Mouse (Mus musculus) megakaryocyte, embryonic 14.5 days (primary cell): ENCODE results near the gene Cerk. TPM values are rescaled to one million over a fixed set of nuclear protein-coding genes. Genes with fewer than 3 reads are reported as not detected.
A peak's percentile ranks its signal among the peaks of the same experiment; 100 is the strongest.

Source experiments
- H3K27me3 ChIP-seq: replicated peaks from 2 replicates; pipeline ENCODE3; 2012; ENCODE audit warnings: inconsistent platforms
- H3K36me3 ChIP-seq: replicated peaks from 2 replicates; pipeline ENCODE3; 2012; ENCODE audit warnings: low read length, inconsistent platforms, mixed read lengths
- H3K4me1 ChIP-seq: 2 replicates; pipeline ENCODE4 v1.6.1; 2012; ENCODE audit warnings: inconsistent platforms
- H3K4me3 ChIP-seq: replicated peaks from 2 replicates; pipeline ENCODE3; 2012; ENCODE audit warnings: moderate library complexity, mild to moderate bottlenecking, inconsistent platforms
- H3K9me3 ChIP-seq: 2 replicates; pipeline ENCODE4 v1.6.1; 2012; ENCODE audit warnings: inconsistent platforms
- FLI1 ChIP-seq: IDR thresholded peaks from 2 replicates; pipeline ENCODE4 v1.6.1; 2012; ENCODE audit warnings: low read length, inconsistent platforms, mixed read lengths
- GATA1 ChIP-seq: IDR thresholded peaks from 3 replicates; pipeline ENCODE4 v1.6.1; 2012; ENCODE audit warnings: mixed read lengths, low read length, inconsistent platforms, borderline replicate concordance
- polyA plus RNA-seq: library from polyadenylated mRNA; stranded (reverse); fragments of >175 nt; gene quantifications from 2 replicates; pipeline ENCODE4 v1.2.3, GENCODE M21; 2012; ENCODE audit warnings: low replicate concordance; ENCODE audit not compliant: insufficient read depth

The Cerk gene
- polyA plus RNA-seq, 1 experiment: 70.1 TPM

DNA sequence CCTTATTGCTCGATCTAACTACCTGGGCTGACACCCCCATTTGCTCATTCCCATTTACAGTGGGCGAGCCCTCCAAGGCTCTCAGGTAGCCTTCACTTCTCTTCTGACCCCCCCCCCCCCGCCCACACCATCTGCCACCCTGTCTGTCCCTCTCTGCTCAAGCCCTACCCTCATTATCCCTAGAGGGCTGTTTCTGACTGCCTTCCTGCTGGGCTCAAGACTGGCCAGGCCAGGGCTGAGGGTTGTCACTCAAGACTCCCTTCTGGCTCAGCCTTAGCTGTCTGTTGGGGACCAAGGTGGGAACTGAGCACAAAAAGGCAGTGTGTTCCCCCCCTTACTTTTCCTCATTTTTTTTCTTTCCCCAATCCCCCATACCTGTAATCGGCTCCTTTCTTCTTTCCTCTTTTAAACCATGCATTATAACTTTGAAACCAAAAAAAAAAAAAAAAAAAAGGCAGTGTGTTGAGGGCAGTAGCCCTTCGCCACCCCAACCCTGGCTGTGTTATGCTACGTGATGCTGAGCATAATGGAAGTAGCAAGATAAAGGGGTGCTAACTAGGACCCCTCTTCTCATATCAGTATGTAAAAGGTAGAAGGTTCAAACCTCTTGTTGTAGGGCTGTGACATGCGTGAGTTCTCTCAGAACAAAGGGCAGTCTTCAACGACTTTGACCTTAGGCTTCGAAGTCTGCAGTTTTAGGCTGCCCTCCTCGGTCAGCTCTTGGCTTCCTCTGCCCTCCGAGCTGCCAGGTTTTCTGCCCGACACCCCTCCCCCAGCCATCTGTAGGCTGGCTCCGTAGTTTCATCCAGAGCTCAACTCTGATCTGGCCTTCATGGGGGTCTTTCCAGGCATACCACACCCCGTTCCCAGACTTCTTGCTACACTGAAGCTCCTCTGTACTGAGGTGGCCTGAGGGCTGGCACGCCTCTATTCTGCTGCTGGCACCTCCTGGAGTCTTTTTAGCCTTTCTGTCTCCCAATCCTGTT lies 68.5 kb downstream of the Cerk start:
- H3K4me3 ChIP-seq: no peak overlapping the region
- H3K9me3 ChIP-seq: no peaks in the 10 kb centered on the region
- H3K4me1 ChIP-seq: peaks cover 55% of the 10 kb centered on the region
- TF ChIP-seq GATA1 (no peak), FLI1 (no peak)
- peaks cover 46% of the 10 kb centered on the region for H3K36me3 ChIP-seq
- H3K27me3 ChIP-seq: peaks cover 15% of the 10 kb centered on the region

DNA sequence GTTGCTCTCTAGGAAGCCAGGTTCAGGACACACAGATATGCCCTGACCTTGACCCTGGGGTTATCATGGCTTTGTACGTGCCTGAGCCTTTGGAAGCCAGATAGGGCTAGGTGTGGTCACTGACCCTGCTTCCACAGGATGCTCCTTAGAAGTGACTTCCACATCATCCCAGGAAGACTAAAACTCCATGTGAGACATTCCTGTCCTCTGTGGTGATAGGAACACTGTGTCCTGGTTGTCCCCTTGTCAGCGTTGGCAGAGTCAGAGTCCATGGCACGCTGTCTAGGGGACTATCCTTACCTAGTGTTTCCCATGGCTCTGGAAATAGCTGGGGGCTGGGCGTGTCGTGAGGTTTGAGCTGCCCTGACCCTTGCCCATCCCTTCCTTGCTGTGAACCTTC lies 69.5 kb downstream of the Cerk start:
- TF ChIP-seq GATA1 (no peak), FLI1 (no peak)
- Histone ChIP-seq H3K36me3 (peaks cover 36% of the 10 kb centered on the region), H3K4me1 (peaks cover 54% of the 10 kb centered on the region)

DNA sequence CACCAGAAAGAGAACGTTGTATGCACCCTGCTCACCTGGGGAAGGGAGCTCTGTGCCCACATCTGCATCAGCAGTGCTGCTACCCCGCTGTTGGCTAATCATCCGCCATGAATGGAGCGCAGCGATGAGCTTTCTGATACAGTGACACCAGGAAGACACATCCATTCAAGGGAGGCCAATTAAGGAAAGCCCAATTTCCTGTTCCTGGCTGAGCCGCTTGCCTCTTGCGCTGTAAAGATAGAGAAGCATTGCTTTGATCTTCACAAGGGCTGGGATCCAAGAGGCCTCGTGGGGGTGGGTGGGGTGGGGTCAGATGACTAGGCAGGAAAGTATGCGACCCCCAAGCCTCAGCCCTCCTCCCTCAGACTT lies 72.6 kb downstream of the Cerk start:
- Histone ChIP-seq H3K4me1 (peaks cover 43% of the 10 kb centered on the region), H3K27me3 (peaks cover 13% of the 10 kb centered on the region), H3K36me3 (peaks cover 21% of the 10 kb centered on the region), H3K9me3 (no peaks in the 10 kb centered on the region), H3K4me3 (peak overlapping the region; percentile 76)
- TF ChIP-seq FLI1 (no peak), GATA1 (no peak)

More for the DNA sequence above, 69.5 kb downstream of the Cerk start:
- Histone ChIP-seq H3K4me3 (no peak overlapping the region), H3K27me3 (peaks cover 13% of the 10 kb centered on the region), H3K9me3 (no peaks in the 10 kb centered on the region)

DNA sequence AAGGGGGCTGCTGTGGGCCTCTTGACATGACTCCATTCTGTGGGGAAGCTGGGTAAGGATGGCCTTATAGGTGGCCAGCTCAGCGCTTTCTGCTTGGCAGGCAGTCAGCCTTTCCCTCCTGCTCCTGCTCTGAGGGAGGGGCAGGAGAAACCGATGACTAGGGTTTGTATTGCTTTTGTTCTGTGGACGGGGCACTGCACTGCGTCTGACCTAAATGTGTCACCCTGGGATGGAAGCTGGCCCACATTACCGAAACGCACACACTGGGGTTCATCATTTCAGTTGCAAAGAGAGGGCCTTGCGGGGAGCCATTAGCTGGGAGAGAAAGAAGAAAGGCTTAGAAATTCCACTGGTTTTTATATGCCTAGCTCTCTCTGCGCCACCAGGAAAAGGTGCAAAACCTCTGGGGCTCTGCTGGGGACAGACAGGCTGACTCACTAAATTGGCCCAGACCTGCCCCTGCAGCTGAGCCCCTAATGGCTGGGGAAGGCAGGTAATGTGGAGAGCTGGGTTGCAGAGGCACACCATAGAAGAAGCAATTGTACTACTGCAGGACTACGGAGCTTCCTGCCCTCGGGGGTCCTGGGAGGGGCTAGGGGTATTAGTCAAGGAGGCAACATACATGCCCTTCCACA lies 73.1 kb downstream of the Cerk start:
- H3K27me3 ChIP-seq: peaks cover 9% of the 10 kb centered on the region
- peaks cover 23% of the 10 kb centered on the region for H3K36me3 ChIP-seq
- TF ChIP-seq FLI1 (no peak), GATA1 (no peak)
- no peaks in the 10 kb centered on the region for H3K9me3 ChIP-seq
- peak overlapping the region; percentile 76 for H3K4me3 ChIP-seq
- peaks cover 48% of the 10 kb centered on the region for H3K4me1 ChIP-seq

DNA sequence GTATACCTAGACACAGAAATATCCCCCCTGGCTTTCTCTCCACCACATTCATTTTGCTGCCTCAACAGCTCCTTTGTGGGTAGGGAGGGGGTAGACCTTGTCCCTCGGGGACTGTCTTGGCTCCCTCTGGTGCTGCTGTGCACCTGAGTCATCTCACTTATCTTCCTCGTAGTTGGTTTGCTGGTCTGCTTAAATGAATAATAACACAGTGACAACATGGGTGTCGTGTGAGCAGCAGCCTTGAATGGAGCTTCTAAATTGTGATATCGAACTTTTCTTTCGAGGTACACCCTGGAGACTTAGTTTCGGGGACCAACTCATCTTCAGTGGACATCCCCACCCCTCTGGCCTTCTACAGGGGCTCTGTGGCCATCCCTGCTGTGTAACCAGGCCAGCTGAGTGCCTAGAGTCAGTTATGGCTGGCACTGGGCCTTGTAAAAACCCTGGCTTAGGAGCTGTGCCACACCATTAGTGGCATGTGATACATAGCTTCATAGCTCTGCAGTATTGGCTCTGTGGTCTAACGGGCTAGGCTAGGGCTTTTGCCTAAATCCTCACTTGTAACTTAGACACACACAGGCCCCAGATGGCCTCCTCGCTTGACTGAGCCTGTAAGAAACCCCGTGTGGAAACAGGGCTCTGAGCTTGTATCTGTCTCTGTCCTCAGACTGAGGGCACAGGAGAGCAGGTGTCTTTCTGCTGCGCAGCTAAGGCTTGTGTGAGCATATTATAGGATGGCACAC lies 75.4 kb downstream of the Cerk start:
- Histone ChIP-seq H3K9me3 (no peaks in the 10 kb centered on the region), H3K4me3 (no peak overlapping the region), H3K36me3 (peaks cover 34% of the 10 kb centered on the region), H3K4me1 (peaks cover 41% of the 10 kb centered on the region), H3K27me3 (peaks cover 2% of the 10 kb centered on the region)
- TF ChIP-seq FLI1: no peak
- no peak for TF ChIP-seq GATA1

DNA sequence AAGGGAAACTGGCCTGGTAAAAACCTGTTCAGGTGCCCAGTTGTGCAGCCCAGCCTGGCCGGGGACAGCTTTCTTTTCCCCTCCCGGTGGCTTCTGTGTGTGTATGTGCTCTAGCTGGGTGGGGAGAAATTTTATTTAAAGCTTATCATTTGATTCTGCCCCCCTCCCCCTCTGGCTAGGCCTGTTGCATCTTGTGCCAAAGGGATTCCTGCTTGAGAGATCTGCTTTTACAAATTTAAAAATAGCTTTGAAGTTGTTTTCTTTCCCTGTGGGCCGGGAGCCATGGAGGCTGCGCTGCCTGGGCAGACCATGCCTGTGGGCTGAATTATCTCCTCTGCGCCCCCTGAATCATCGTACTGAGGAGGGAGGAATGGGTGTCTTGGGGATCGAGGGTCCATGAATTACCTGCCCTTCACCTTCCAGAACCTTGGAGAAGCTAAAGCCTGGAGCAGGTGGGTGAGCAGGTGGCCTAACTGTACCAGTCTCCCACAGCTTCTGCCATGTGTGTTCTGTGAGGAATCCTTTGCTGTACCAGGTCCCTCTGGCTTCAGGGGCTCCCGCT lies 76.2 kb downstream of the Cerk start:
- H3K36me3 ChIP-seq: peaks cover 38% of the 10 kb centered on the region
- no peaks in the 10 kb centered on the region for H3K9me3 ChIP-seq
- H3K27me3 ChIP-seq: peaks cover 2% of the 10 kb centered on the region
- H3K4me1 ChIP-seq: peaks cover 41% of the 10 kb centered on the region
- H3K4me3 ChIP-seq: no peak overlapping the region
- TF ChIP-seq FLI1: no peak
- TF ChIP-seq GATA1: no peak

DNA sequence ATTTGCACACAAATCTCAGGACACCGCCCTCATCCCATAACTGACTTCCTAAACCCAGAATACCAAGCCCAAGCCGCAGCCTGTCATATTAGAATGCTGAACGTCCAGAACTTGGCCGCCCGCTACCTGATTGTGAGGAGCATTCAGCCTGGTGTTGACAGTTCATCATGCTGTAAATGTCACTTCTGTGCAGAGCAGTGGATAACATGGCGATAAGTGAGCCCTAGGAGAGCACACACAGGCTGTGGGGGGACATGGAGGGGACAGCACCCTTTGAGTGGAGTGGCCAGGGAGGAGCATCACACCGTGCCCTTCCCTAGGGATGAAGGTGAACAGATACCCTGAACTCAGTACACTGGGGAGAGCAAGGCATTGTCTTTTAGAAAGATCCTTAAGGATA lies 76.7 kb downstream of the Cerk start:
- no peak overlapping the region for H3K4me3 ChIP-seq
- TF ChIP-seq FLI1 (no peak), GATA1 (no peak)
- peaks cover 2% of the 10 kb centered on the region for H3K27me3 ChIP-seq
- H3K9me3 ChIP-seq: no peaks in the 10 kb centered on the region
- H3K4me1 ChIP-seq: peaks cover 36% of the 10 kb centered on the region
- peaks cover 43% of the 10 kb centered on the region for H3K36me3 ChIP-seq

DNA sequence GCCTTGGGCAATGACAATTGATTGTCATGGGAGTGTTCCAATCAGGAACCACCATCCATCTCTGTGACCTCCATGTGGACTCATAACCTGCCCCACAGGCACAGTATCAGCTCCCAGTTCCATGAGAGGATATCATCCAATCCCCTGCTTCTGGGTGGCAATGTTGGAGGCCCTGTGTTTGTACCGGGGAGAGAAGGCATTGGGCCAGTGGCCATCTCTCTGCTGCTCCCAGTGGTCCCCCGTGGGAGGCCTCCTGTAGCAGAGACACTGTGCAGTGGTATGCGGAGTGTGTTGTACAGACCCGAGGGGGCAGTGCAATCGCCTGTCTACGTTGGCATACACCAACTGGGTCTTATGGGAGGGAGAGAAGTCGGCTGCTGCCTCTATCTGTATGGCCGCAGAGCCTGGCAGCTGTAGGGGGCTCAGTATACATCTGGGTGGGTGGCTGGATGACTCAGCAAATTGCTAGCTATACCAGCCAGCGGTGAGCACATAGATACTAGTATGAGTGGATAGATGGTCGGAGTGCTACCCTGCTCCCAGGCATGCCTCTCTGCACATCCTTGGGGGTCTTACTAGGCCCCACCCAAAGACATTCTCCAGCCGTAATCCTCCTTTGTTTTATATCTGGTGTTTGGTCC lies 78.0 kb downstream of the Cerk start:
- Histone ChIP-seq H3K4me3 (no peak overlapping the region), H3K4me1 (peaks cover 23% of the 10 kb centered on the region), H3K27me3 (peaks cover 2% of the 10 kb centered on the region), H3K36me3 (peaks cover 54% of the 10 kb centered on the region), H3K9me3 (no peaks in the 10 kb centered on the region)
- TF ChIP-seq FLI1: no peak
- TF ChIP-seq GATA1: no peak

DNA sequence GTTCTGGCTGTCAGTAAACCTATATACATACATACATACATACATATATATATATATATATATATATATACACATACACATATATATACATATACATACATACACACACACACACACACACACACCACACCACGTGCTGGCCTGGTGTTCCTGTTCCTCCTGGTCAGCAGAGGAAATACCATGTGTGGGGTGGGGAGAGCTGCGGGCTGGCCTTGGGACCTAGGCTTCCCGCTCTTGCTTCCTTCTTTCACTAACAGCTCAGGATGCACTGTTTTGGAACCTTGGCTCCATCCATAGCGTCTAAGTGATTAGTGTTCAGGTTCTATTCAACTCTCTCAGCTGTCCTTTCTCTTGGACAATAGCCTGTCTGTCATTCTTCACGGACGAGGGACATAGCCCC lies 80.2 kb downstream of the Cerk start:
- Histone ChIP-seq H3K36me3 (peaks cover 71% of the 10 kb centered on the region), H3K27me3 (peaks cover 2% of the 10 kb centered on the region), H3K4me1 (peaks cover 14% of the 10 kb centered on the region), H3K4me3 (no peak overlapping the region), H3K9me3 (no peaks in the 10 kb centered on the region)
- no peak for TF ChIP-seq GATA1
- TF ChIP-seq FLI1: no peak
